Mouse (Mus musculus): ENCODE measurements at regions not wholly inside any gene's neighbourhood (a gene's known extent, or its start where the extent isn't known, plus 50 kb on each side); places are given as distances from the start of the nearest gene placed in this dataset.
A peak's percentile ranks its signal among the peaks of the same experiment; 100 is the strongest.

DNA sequence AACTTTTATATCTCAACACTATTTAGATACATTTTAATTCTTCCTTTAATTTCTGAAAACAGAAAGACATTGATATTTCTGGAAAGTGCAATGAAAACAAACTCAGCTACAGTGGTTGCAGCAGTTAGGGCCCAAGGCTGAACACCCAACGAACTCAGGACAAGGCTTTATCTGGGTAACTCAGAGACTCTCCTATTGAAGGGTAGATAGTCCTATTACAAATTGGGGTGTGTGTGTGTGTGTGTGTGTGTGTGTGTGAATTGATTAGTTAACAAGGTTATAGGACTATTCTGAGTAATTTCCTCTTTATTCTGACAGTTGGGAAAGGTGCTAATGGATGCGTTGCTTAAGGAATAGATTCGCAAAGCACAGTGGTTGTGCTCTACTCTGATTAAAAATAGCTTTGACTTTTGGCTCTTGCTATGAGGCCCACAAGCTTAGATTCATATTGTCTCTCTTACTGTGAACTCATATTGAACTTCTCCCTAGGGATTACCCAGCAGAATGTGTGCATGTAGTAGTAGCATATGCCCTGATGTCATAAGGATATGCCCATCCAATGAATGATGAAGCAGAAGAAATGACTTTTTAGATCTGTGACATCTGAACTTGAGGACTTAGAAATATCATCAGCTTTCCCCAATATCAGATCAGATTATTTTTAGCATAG is 114.0 kb downstream of the Adcyap1 start:
- no peaks in the 10 kb centered on the region for H3K9me3 ChIP-seq (ENCODE audit: control insufficient read depth, insufficient read depth, low read depth, low read length)
- no peak for DNase-seq (ENCODE audit: low read depth, low spot score)
- no peak overlapping the region for H3K27ac ChIP-seq (ENCODE audit: insufficient read depth, low read depth, low read length, poor library complexity, severe bottlenecking)
- TF ChIP-seq ZC3H11A (IDR thresholded peaks at IDR 0.05; ENCODE audit: borderline replicate concordance, low read depth, low read length) (no peak), HCFC1 (IDR thresholded peaks at IDR 0.05; ENCODE audit: borderline replicate concordance, insufficient read depth, low read length) (no peak), CHD2 (IDR thresholded peaks at IDR 0.05; ENCODE audit: low read depth, low read length) (no peak), MAFK (IDR thresholded peaks at IDR 0.05; ENCODE audit: insufficient read depth, low read depth, low read length) (no peak), ZNF384 (IDR thresholded peaks at IDR 0.05; ENCODE audit: low read depth, low read length) (no peak)
- no peaks in the 10 kb centered on the region for H3K36me3 ChIP-seq (ENCODE audit: control insufficient read depth, insufficient read depth, low read length, poor library complexity, severe bottlenecking)
- in situ Hi-C loops (cut with MboI; ENCODE audit: low sequenced_read_pairs in 2 of 2, unreplicated experiment in 2 of 2): no loop called here
- no peaks in the 10 kb centered on the region; a peak in 1 of 4 replicates for H3K4me1 ChIP-seq (ENCODE audit: control insufficient read depth in 2 of 2, insufficient read depth in 2 of 2, low read length in 2 of 2, poor library complexity in 1 of 2)
- no peak overlapping the region for H3K4me3 ChIP-seq (ENCODE audit: insufficient read depth in 1 of 2, low read depth in 1 of 2, low read length in 2 of 2, poor library complexity in 1 of 2, severe bottlenecking in 1 of 2)
- no peak overlapping the region for H3K9ac ChIP-seq (ENCODE audit: insufficient read depth, low read depth, low read length, poor library complexity, severe bottlenecking)

DNA sequence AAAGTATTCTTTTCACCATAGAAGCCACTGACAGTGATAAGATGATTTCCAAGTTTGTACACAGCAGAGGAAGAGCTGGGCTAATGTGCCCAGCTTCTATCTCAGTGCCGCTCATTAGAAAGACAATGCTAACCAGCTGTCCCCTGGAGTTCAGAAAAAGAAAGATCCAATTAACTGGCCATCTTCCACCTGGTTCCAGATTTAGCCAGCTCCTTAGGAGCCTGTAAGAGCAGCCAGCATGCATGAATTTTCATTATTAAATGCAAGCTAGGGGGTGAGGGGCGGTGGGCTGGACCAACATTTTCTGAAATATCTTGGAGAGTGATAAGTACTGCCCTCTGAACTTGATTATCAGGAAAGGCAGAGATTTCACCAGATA is 114.5 kb downstream of the Adcyap1 start:
- Histone ChIP-seq H3K36me3 (ENCODE audit: control insufficient read depth, insufficient read depth, low read length, poor library complexity, severe bottlenecking) (no peaks in the 10 kb centered on the region), H3K9ac (ENCODE audit: insufficient read depth, low read depth, low read length, poor library complexity, severe bottlenecking) (no peak overlapping the region), H3K4me3 (ENCODE audit: insufficient read depth in 1 of 2, low read depth in 1 of 2, low read length in 2 of 2, poor library complexity in 1 of 2, severe bottlenecking in 1 of 2) (no peak overlapping the region), H3K4me1 (ENCODE audit: control insufficient read depth in 2 of 2, insufficient read depth in 2 of 2, low read length in 2 of 2, poor library complexity in 1 of 2) (no peaks in the 10 kb centered on the region; a peak in 1 of 4 replicates), H3K9me3 (ENCODE audit: control insufficient read depth, insufficient read depth, low read depth, low read length) (no peaks in the 10 kb centered on the region), H3K27ac (ENCODE audit: insufficient read depth, low read depth, low read length, poor library complexity, severe bottlenecking) (no peak overlapping the region)
- DNase-seq (ENCODE audit: low read depth, low spot score): peak; percentile 24
- TF ChIP-seq HCFC1 (IDR thresholded peaks at IDR 0.05; ENCODE audit: borderline replicate concordance, insufficient read depth, low read length) (no peak), CHD2 (IDR thresholded peaks at IDR 0.05; ENCODE audit: low read depth, low read length) (no peak), ZC3H11A (IDR thresholded peaks at IDR 0.05; ENCODE audit: borderline replicate concordance, low read depth, low read length) (no peak), ZNF384 (IDR thresholded peaks at IDR 0.05; ENCODE audit: low read depth, low read length) (no peak), MAFK (IDR thresholded peaks at IDR 0.05; ENCODE audit: insufficient read depth, low read depth, low read length) (no peak)
- in situ Hi-C loops (cut with MboI; ENCODE audit: low sequenced_read_pairs in 2 of 2, unreplicated experiment in 2 of 2): no loop called here

DNA sequence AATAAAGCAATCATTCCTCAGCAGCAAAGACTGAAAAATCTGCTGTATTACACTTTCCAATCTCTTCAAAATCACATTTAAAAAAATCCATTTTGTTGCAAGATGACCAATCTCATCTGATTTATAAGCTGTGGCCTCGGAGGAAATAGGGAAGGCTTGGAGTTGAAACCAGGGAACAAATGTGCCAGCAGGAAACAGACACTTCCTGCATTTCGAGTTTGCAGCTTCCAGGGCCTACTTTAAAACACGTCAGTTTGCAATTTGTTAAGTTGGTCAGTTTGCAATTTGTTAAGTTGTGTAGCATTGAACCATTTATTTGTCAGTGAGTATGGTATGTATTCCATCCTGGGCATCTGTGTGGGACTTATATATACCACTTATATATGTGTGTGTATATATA is 115.3 kb downstream of the Adcyap1 start:
- in situ Hi-C loops (cut with MboI; ENCODE audit: low sequenced_read_pairs in 2 of 2, unreplicated experiment in 2 of 2): no loop called here
- Histone ChIP-seq H3K4me1 (ENCODE audit: control insufficient read depth in 2 of 2, insufficient read depth in 2 of 2, low read length in 2 of 2, poor library complexity in 1 of 2) (no peaks in the 10 kb centered on the region; a peak in 1 of 4 replicates), H3K9me3 (ENCODE audit: control insufficient read depth, insufficient read depth, low read depth, low read length) (no peaks in the 10 kb centered on the region), H3K36me3 (ENCODE audit: control insufficient read depth, insufficient read depth, low read length, poor library complexity, severe bottlenecking) (no peaks in the 10 kb centered on the region), H3K4me3 (ENCODE audit: insufficient read depth in 1 of 2, low read depth in 1 of 2, low read length in 2 of 2, poor library complexity in 1 of 2, severe bottlenecking in 1 of 2) (no peak overlapping the region), H3K27ac (ENCODE audit: insufficient read depth, low read depth, low read length, poor library complexity, severe bottlenecking) (no peak overlapping the region), H3K9ac (ENCODE audit: insufficient read depth, low read depth, low read length, poor library complexity, severe bottlenecking) (no peak overlapping the region)
- DNase-seq (ENCODE audit: low read depth, low spot score): no peak
- TF ChIP-seq CHD2 (IDR thresholded peaks at IDR 0.05; ENCODE audit: low read depth, low read length): no peak
- TF ChIP-seq MAFK (IDR thresholded peaks at IDR 0.05; ENCODE audit: insufficient read depth, low read depth, low read length): no peak
- TF ChIP-seq HCFC1 (IDR thresholded peaks at IDR 0.05; ENCODE audit: borderline replicate concordance, insufficient read depth, low read length): no peak
- TF ChIP-seq ZC3H11A (IDR thresholded peaks at IDR 0.05; ENCODE audit: borderline replicate concordance, low read depth, low read length): no peak
- no peak for TF ChIP-seq ZNF384 (IDR thresholded peaks at IDR 0.05; ENCODE audit: low read depth, low read length)

DNA sequence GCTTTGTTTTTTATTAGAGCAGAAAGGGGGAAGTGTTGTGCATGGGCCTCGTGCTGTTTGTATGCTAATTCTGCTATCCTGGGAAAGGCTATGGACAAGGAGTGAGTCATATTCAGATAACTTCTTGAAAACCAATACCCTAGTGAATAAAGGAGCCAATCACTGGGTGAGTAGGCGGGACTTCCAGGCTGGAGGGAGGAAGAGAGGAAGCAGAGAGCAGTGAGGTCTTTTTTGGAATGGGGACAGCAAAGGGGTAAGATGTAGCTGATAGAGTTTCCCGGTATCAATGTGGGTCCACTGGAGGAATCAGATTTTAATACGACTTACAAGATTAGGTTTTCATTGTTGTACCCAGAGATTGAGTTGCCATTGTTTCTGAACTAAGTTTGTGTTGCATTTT is 122.7 kb downstream of the Adcyap1 start:
- peak overlapping the region; percentile 59 to 60 for H3K4me3 ChIP-seq (ENCODE audit: insufficient read depth in 1 of 2, low read depth in 1 of 2, low read length in 2 of 2, poor library complexity in 1 of 2, severe bottlenecking in 1 of 2)
- H3K27ac ChIP-seq (ENCODE audit: insufficient read depth, low read depth, low read length, poor library complexity, severe bottlenecking): no peak overlapping the region
- no peaks in the 10 kb centered on the region for H3K9me3 ChIP-seq (ENCODE audit: control insufficient read depth, insufficient read depth, low read depth, low read length)
- peak overlapping the region; percentile 26 for H3K9ac ChIP-seq (ENCODE audit: insufficient read depth, low read depth, low read length, poor library complexity, severe bottlenecking)
- DNase-seq (ENCODE audit: low read depth, low spot score): no peak
- TF ChIP-seq MAFK (IDR thresholded peaks at IDR 0.05; ENCODE audit: insufficient read depth, low read depth, low read length): no peak
- TF ChIP-seq ZNF384 (IDR thresholded peaks at IDR 0.05; ENCODE audit: low read depth, low read length): no peak
- no peak for TF ChIP-seq CHD2 (IDR thresholded peaks at IDR 0.05; ENCODE audit: low read depth, low read length)
- TF ChIP-seq ZC3H11A (IDR thresholded peaks at IDR 0.05; ENCODE audit: borderline replicate concordance, low read depth, low read length): no peak
- no peak for TF ChIP-seq HCFC1 (IDR thresholded peaks at IDR 0.05; ENCODE audit: borderline replicate concordance, insufficient read depth, low read length)
- in situ Hi-C loops (cut with MboI; ENCODE audit: low sequenced_read_pairs in 2 of 2, unreplicated experiment in 2 of 2): no loop called here
- no peaks in the 10 kb centered on the region; a peak in 1 of 4 replicates for H3K4me1 ChIP-seq (ENCODE audit: control insufficient read depth in 2 of 2, insufficient read depth in 2 of 2, low read length in 2 of 2, poor library complexity in 1 of 2)
- 0 out of 2 replicates have a peak, but pooled peaks cover 2% of the 10 kb centered on the region for H3K36me3 ChIP-seq (ENCODE audit: control insufficient read depth, insufficient read depth, low read length, poor library complexity, severe bottlenecking)
